Mouse (Mus musculus) effector memory CD4-positive, alpha-beta T cell, adult 7 months (primary cell): ENCODE measurements around the gene Ankrd33. TPM values are rescaled to one million over a fixed set of nuclear protein-coding genes. Genes with fewer than 3 reads are reported as not detected.

Experiments used
- polyA plus RNA-seq: library from polyadenylated mRNA; unstranded; fragments of 100-300 nt; shearing (Covaris generic); gene quantifications from one replicate; pipeline ENCODE4 v1.2.1, GENCODE M21; 2017

The Ankrd33 gene
- not detected for polyA plus RNA-seq

DNA sequence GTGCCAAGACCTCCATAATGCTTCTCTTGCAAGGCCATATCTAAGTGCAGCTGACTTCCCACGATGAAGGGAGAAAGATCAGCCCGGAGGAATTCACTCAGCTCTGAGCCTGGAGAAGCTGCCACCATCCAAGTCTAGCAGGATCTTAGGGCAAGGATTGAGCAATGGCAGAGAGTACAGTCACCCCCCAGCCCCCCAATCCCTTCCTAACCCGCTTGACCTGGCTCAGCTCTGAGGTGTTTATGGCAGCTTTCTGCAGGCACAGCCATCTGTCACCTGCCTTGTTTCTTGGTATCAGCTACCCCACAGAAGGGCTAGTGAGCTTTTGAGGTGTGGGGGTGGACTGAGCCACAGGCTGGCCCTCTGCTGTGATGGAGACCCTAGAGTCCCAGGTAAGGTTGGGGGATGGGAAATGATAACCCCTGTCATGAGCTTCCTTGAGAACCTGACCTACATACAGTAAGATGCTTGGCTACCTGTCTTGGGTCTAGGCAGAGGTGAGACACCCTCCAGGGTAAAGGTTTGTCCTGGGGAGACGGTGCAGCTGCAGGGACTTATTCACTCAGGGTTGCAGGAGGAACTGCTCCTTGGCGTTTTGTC is at the start of gene Ankrd33:
Gene Ankrd33, plus strand, starts transcription at position 245 of the 600 bp plus-strand sequence.

DNA sequence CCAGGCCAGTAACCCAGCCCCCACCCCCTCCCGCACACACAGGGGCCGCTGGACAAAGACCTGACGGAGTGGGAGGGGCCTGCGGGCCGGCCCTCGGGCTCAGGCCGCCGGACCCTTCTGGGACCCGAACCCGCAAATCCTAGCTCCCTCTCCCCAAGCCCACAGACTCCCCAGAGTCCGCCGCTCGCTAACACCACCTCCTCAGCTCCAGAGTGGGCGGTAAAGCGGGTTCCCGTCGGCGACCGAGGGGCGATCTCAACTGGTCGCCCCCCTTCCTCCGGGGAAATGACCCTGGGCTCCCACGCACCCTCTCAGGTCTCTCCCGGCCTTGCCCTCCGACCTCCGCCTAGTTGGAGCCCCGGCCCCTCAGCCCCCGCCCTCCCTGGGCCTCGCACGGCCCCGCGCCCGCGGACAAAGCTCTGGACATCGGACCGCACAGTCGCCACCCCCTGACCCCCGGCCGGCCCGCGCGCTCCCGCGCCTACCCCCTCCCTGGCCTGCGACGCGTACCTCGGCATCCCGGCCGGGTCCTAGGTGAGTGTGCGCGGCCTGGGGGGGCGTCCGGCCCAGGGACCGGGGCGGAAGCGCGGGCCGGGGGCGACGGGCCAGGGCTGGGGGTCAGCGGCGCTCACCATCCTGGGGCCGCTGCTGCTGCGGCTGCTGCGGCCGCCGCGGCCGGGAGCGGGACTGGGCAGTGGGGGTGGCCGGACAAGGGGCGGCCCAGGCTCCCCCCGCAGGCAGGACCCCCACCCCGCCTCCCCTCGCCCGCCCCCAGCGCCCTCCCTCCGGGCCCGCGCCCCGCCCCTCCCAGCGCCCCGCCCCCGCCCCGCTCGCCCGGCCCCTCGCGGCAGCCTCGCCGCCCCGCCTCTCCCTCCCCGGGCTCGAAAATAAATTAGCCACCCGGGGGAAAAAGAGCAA is 37.5 kb upstream of the Ankrd33 start, which contains the start of gene Fignl2:
Gene Fignl2, minus strand, starts transcription at position 755 of the 918 bp plus-strand sequence.

DNA sequence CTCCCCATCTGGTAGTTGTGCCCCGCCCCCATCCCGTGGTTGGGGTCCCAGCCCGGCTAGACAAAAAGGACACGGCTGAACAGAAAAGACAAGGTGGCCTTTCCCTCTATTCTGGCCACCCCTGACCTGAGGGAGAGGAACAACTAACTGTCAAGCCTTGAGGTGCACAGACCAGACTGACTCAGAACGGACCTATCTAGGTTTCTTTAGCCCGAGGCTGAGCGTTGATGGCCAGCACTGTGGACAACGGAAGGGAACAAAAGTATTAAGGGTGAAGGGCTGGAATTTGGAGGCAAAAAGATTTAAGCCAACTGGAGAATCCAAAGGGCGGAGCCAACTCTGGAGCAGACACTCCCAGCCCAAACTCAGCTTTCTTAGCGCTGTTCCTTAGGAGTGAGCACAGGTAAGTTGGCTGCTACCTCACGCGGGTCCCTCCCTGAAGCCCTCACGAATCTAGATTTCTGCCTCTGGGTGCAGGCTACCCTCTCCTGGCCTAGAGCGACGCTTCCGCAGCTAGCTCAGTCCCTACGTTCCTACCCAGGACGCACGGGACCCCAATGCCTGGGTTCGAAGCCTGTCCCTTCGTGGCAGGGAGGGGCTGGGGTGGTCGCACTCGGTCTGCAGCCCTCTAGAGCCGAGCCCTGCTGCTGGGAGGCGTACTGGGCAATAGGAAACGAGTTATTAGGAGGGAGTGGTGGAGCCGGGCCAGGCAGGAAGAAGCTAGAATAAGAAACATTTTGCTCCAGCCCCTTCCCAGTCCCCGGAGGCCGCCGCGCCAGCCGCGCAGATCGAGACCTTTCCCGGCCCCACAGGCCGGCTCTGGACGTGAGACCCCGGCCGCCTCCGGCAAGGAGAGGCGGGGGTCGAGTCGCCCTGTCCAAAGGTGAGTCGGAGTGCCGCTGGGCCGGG is 12.9 kb downstream of the Ankrd33 start, which contains the start of gene Acvrl1:
Gene Acvrl1, plus strand, starts transcription at position 342 of the 909 bp plus-strand sequence.

Other genes starting within 250 kb of the Ankrd33 start
- gene Scn8a, start 245.9 kb upstream of the Ankrd33 start, polyA plus RNA-seq = 0.21 TPM
- not detected for gene Gm47841, start 68.4 kb upstream of the Ankrd33 start, polyA plus RNA-seq
- 0.15 TPM for gene Fignl2, start 37.2 kb upstream of the Ankrd33 start, polyA plus RNA-seq
- 1.1 TPM for gene Acvrl1, start 12.8 kb downstream of the Ankrd33 start, polyA plus RNA-seq
- 0.34 TPM for gene Acvr1b, start 58.3 kb downstream of the Ankrd33 start, polyA plus RNA-seq
- 29.6 TPM for gene Grasp, start 108.4 kb downstream of the Ankrd33 start, polyA plus RNA-seq
- 1,905 TPM for gene Nr4a1, start 138.5 kb downstream of the Ankrd33 start, polyA plus RNA-seq
- gene Atg101, start 168.5 kb downstream of the Ankrd33 start, polyA plus RNA-seq = 99.9 TPM
- gene 6030408B16Rik, start 177.5 kb downstream of the Ankrd33 start, polyA plus RNA-seq = not detected